Mouse (Mus musculus): ENCODE measurements around the gene Lypd5.

DNA sequence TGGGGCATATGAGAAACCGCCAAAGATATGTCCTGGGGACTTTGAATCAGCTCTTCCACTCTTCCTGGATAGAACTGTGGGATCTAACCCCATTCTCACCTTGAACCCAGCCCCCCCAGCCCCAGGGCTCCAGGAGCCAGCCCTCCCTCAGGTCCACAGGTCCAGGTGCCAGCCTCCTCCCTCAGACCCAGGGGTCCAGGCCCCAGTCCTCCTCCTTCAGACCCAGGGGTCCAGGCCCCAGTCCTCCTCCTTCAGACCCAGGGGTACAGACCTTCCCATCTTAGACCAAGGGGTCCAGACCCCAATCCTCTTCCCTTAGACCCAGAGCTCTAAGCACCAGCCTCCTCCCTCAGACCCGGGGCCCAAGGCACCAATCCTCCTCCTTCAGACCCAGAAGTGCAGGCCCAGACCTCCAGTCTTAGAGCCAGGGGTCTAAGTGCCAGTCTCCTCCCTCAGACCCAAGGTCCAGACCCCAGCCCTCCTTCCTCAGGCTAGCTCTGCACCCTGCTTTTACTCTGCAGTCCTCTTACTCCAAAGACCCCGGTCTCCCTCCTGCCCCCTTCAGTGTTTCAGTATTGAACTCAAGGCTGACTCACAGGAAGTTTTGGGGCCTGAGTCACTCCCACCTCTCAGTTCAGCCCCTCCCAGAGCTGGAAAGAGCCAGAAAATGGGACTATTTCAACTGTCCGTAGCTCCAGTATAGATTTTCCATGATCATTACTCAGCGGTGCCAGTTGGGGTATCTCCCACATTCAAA, 16.4 kb downstream of the Lypd5 start:
- no peak for TF ChIP-seq CTCF (IDR thresholded peaks at IDR 0.05)
- TF ChIP-seq POLR2A (IDR thresholded peaks at IDR 0.05; ENCODE audit: insufficient read depth, low read depth, low read length) = no peak
- TF ChIP-seq EP300 (IDR thresholded peaks at IDR 0.05; ENCODE audit: insufficient read depth, low read depth, low read length) = no peak

Data from heart, adult 2 months (tissue).